Mouse (Mus musculus) heart, adult 2 months (tissue): Measurements from ENCODE around the gene Gtf2h1.

ENCODE experiments used
- CTCF ChIP-seq: fragments of 200-600 bp; IDR thresholded peaks from 2 replicates; pipeline ENCODE4 v1.8.1; 2022; ENCODE audit warnings: antibody characterized with exemption, mild to moderate bottlenecking, moderate library complexity
- EP300 ChIP-seq: fragments of 200-500 bp; IDR thresholded peaks from 2 replicates; pipeline ENCODE4 v1.6.1; 2011; ENCODE audit warnings: low read depth, low read length, control low read depth; ENCODE audit not compliant: insufficient read depth
- POLR2A ChIP-seq: fragments of 200-500 bp; IDR thresholded peaks from 2 replicates; pipeline ENCODE4 v1.6.1; 2011; ENCODE audit warnings: mild to moderate bottlenecking, low read depth, low read length, control low read depth; ENCODE audit not compliant: insufficient read depth

DNA sequence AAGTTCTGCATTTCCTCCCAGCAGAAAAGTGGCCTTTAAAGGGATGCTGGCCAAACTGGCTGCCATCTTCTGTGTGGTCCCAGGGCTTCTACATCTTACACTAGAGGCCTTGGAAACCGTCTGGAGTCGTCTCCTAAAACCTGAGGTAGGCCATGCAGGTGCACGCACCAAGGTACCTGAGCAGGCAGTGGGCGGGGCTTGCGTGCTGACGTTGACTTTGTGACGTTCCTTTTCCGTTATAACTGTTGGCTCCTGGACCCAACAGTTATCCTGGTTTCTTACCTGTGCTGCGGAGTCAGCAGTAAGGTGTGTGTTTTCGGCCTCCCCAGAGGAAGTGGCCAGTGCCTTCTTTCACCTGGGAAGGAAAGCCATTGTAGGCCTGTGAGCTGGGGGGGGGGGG lies 65.1 kb downstream of the Gtf2h1 start, which contains the start of gene Ldhc:
- TF ChIP-seq EP300 (no peak), POLR2A (no peak), CTCF (no peak)
